Mouse (Mus musculus): ENCODE results near the gene Gm6657.

The Gm6657 gene

GRCm38 (mm10) chr12:78193942-78194341 lies at the start of gene Gm6657:
Gm6657 (plus strand) TSS chr12:78194242.
- no peak for DNase-seq (ENCODE audit: low spot score)

GRCm38 (mm10) chr12:78153308-78154002 lies 40.6 kb upstream of the Gm6657 start:
- no peak for DNase-seq (ENCODE audit: low spot score)

GRCm38 (mm10) chr12:78170178-78170577 lies 23.9 kb upstream of the Gm6657 start:
- DNase-seq (ENCODE audit: low spot score) = no peak

- DNase-seq (ENCODE audit: low spot score) = no peak
These were observed 20.1 kb upstream of the Gm6657 start for GRCm38 (mm10) chr12:78173945-78174344.

GRCm38 (mm10) chr12:78174671-78175070 lies 19.4 kb upstream of the Gm6657 start:
- no peak for DNase-seq (ENCODE audit: low spot score)

GRCm38 (mm10) chr12:78181452-78181851 lies 12.6 kb upstream of the Gm6657 start:
- DNase-seq (ENCODE audit: low spot score) = no peak

GRCm38 (mm10) chr12:78195368-78195767 lies 1.3 kb downstream of the Gm6657 start:
- no peak for DNase-seq (ENCODE audit: low spot score)

- DNase-seq (ENCODE audit: low spot score) = no peak
These were observed 9.6 kb downstream of the Gm6657 start for GRCm38 (mm10) chr12:78203646-78204045.

GRCm38 (mm10) chr12:78205915-78206570 lies 12.0 kb downstream of the Gm6657 start:
- peak; percentile 32 for DNase-seq (ENCODE audit: low spot score)

GRCm38 (mm10) chr12:78206571-78206960 lies 12.5 kb downstream of the Gm6657 start:
- no peak for DNase-seq (ENCODE audit: low spot score)

- no peak for DNase-seq (ENCODE audit: low spot score)
These were observed 15.8 kb downstream of the Gm6657 start for GRCm38 (mm10) chr12:78209856-78210255.

- no peak for DNase-seq (ENCODE audit: low spot score)
These were observed 21.4 kb downstream of the Gm6657 start for GRCm38 (mm10) chr12:78215490-78215889.

- no peak for DNase-seq (ENCODE audit: low spot score)
These were observed 25.3 kb downstream of the Gm6657 start for GRCm38 (mm10) chr12:78219191-78219825.

- peak; percentile 89 for DNase-seq (ENCODE audit: low spot score)
These were observed 31.9 kb downstream of the Gm6657 start, which contains the start of gene Gphn for GRCm38 (mm10) chr12:78225707-78226518. Gphn (plus strand) TSS chr12:78226379.

- DNase-seq (ENCODE audit: low spot score) = peak; percentile 76
These were observed 32.5 kb downstream of the Gm6657 start for GRCm38 (mm10) chr12:78226519-78226875.

- DNase-seq (ENCODE audit: low spot score) = peak; percentile 18
These were observed 33.2 kb downstream of the Gm6657 start for GRCm38 (mm10) chr12:78227021-78227932.

- no peak for DNase-seq (ENCODE audit: low spot score)
These were observed 34.1 kb downstream of the Gm6657 start for GRCm38 (mm10) chr12:78228139-78228538.

- DNase-seq (ENCODE audit: low spot score) = no peak
These were observed 38.5 kb downstream of the Gm6657 start for GRCm38 (mm10) chr12:78232560-78232959.

GRCm38 (mm10) chr12:78248366-78248765 lies 54.3 kb downstream of the Gm6657 start:
- DNase-seq (ENCODE audit: low spot score) = no peak

GRCm38 (mm10) chr12:78249151-78249550 lies 55.1 kb downstream of the Gm6657 start:
- no peak for DNase-seq (ENCODE audit: low spot score)
